Mouse (Mus musculus) olfactory bulb, adult 2 months (tissue): ENCODE data around the gene Ppp1r14b.
A peak's percentile ranks its signal among the peaks of the same experiment; 100 is the strongest.

Experiments used
- CTCF ChIP-seq: fragments of 200-500 bp; IDR thresholded peaks from 2 replicates; pipeline ENCODE4 v1.5.1; 2012; ENCODE audit warnings: low read depth, mild to moderate bottlenecking, low read length, moderate library complexity; ENCODE audit not compliant: insufficient read depth
- POLR2A ChIP-seq: fragments of 200-500 bp; IDR thresholded peaks from 2 replicates; pipeline ENCODE4 v1.6.1; 2012; ENCODE audit warnings: mild to moderate bottlenecking, low read depth, low read length, moderate library complexity; ENCODE audit not compliant: insufficient read depth

DNA sequence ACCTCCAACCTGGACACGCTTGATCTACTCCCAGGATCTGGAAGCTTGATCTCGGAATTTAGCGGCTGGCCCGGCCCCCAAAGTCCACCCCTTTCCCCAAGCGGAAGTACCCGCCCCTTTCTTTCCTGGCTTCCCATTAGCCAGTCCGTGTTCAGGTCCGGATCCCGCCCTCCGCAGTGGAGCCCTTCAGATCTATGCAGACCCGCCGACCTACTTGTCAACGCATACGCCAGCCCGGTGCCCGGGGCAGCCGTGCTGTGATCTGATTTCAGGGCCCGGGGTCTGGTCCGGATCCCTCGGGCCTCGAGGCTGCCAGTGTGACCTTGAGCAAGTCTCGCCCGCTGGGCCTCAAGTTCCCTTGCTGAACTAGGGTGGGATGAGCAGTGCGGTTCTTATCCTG, 21.2 kb downstream of the Ppp1r14b start, which contains the start of the genes Nudt22 and Trpt1:
- TF ChIP-seq CTCF: no peak
- peak; percentile 65 for TF ChIP-seq POLR2A
